Mouse (Mus musculus) CH12F3 (cell line): Measurements from ENCODE around the gene Eif4a2.

Source experiments
- in situ Hi-C: fragments of 300-500 bp; cut with MboI; formaldehyde crosslinking; loops from 2 replicates; pipeline ENCODE4 v1.14.3; 2020; ENCODE audit warnings: low sequenced_read_pairs

Gene Eif4a2

DNA sequence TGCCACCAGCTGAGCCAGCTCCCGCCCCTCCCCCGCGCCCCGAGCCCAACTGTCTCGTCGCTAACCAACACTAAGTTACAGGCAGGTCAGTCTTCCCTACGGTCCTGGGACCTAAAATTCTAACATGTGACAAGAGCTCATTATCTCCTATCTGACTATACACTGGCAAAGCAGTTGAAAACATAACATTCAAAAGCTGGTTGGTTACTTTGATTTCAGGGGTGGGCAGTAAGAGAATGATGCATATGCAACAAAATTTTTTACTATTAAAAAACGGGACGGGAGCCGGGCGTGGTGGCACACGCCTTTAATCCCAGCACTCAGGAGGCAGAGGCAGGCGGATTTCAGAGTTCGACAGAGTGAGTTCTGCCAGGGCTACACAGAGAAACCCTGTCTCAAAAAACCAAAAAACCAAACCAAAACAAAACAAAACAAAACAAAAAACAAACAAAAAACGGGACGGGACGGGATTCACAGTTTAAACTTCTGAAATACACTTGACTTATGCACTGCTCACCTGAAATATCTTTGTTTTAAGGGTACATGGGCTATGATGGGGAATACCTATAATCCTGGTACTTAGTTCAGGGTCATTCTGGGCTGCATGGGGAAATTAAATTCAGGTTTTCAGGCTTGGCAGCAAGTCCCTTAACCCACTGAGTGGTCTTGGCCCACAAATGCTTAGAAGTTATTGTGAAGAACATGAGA lies 4.1 kb upstream of the Eif4a2 start:
- in situ Hi-C loops: no loop called here

DNA sequence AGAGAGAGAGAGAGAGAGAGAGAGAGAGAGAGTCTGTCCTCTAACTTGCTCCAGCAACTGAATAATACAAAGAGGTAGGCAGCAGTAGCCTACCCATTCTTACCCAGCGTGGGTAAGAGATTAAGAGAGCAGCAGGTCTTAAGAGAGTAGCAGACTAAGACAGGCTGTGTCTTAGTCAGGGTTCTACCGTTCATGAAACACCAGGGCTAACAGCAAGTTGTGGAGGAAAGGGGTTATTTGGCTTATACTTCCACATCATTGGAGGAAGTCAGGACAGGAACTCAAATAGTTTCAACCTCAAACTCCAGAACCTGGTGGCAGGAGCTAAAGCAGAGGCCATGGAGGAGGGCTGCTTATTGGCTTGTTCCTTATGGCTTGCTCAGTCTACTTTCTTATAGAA lies 3.4 kb upstream of the Eif4a2 start:
- in situ Hi-C loops: no loop called here

- in situ Hi-C loops: no loop called here
Observed at GRCm38 (mm10) chr16:23106121-23106520, 1.1 kb upstream of the Eif4a2 start.

- in situ Hi-C loops: no loop called here
Observed at GRCm38 (mm10) chr16:23107946-23108759, 909 bp downstream of the Eif4a2 start.

- in situ Hi-C loops: no loop called here
Observed at GRCm38 (mm10) chr16:23108943-23109342, 1.7 kb downstream of the Eif4a2 start.

DNA sequence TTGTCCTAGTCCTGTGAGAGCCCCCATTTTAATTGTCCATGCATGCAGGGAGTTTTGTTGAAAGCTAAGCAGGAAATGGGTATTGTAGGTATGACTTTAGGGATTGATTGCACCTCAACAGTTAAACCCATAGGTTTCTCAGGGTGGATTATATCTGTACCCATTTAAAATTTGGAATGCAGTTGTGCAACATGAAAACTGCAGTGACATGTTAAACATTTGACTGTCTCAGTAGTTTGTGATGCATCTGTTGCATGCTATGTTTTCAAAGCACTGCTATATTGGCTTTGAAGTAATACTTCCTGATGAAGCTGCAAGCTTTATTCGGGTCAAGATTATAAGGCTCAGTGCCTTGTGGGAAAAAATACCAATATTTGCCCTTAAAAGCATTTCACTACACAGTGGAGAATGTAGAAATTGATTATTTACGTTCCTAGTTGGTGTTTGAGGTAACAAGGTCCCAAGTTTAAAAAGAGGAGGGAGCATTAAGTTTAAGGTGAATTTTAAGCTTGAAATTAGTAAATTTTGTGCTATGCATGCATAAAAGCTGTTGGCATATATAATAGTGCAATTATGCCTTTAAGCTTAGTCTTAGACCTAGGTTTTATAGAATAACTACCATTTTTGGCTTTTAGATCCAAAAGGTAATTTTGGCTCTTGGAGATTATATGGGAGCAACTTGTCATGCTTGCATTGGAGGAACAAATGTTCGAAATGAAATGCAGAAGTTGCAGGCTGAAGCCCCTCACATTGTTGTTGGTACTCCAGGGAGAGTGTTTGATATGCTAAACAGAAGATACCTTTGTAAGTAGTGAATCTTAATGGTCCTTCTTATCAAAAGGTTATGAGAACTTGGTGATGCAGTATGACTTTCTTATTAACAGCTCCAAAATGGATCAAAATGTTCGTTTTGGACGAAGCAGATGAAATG lies 2.4 kb downstream of the Eif4a2 start:
- in situ Hi-C loops: no loop called here

- in situ Hi-C loops: no loop called here
Observed at GRCm38 (mm10) chr16:23112348-23112747, 5.1 kb downstream of the Eif4a2 start.

DNA sequence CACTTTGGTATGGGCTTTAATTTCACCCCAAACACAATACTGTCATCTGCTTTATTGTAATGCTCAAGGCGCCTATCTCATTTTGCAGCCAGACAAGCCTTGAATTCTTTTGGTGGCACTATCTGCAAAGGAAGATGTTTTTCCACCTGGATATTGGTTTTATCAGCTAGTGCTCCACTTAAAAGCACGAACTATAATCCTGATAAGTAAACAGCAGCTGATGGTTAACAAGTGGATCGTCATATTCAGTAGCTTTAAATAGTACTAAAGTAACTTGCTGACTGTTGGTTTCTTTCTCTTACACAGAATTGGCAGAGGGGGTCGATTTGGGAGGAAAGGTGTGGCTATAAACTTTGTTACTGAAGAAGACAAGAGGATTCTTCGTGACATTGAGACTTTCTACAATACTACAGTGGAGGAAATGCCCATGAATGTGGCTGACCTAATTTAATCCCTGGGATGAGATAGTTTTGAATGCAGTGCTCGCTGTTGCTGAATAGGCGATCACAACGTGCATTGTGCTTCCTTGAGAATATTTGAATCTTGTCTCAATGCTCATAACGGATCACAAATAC lies 5.7 kb downstream of the Eif4a2 start:
- in situ Hi-C loops: no loop called here

GRCm38 (mm10) chr16:23113903-23114302 lies 6.7 kb downstream of the Eif4a2 start:
- in situ Hi-C loops: no loop called here

- in situ Hi-C loops: no loop called here
Observed at GRCm38 (mm10) chr16:23114339-23115171, 7.3 kb downstream of the Eif4a2 start.

DNA sequence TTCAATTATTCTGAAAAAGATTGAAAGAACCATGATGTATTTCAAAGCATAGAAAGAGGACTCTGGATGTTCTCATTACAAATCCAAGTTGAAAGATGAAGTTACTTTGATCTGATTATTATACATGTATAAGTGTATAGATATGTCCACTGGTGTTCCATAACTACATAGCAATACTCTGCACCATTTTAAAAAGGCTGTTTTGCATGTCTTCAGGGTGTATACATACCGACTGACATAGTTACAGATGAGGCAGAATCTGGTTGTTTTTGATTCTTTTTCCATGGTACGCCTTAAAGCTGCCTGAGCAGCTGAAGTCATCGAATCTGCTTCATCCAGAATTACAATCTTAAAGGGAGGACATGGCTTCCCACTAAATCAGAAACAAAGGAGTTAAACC lies 8.2 kb downstream of the Eif4a2 start:
- in situ Hi-C loops: no loop called here

- in situ Hi-C loops: no loop called here
Observed at GRCm38 (mm10) chr16:23117173-23117572, 9.9 kb downstream of the Eif4a2 start.

DNA sequence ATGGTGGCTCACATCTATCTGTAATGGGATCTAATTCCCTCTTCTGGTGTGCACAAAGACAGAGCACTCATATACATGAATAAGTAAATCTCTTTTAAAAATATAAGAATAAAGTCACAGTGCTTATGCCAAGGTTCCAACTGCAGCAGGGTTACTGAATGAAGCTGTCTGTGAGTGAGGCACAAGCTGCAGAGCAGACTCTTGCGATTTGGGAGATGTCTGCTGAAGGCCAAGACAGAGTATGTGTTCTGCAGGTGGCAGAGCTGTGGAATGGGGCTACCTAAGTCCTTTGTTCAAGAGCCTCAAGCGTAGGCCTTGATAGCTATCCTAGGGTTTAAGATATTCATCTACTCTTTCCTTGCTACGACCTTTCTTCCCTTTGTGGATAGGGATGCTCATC lies 15.2 kb downstream of the Eif4a2 start:
- in situ Hi-C loops: no loop called here

- in situ Hi-C loops: no loop called here
Observed at GRCm38 (mm10) chr16:23123104-23123503, 15.9 kb downstream of the Eif4a2 start.

DNA sequence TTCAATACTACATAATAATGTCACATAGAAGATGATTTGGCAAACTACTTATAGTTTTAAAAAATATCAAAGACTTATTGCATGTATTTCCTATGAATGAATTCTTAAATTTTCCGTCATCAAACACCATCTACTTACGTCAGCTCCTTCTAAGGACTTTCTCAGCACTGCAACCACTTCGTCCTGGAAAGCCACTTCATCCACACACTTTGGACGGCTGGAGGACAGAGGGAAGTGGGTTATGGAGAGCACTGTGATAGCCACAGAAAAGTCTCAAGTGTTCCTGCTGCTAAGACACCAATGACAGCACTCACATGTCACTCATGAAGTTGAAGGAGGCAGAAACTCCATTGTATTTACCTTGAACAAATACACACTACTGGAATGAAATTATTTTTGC lies 17.2 kb downstream of the Eif4a2 start:
- in situ Hi-C loops: no loop called here

- in situ Hi-C loops: loop anchor here (25.0 kb wide), 1 partner anchor 285 kb away; no protein-coding TSS in a partner anchor
Observed at GRCm38 (mm10) chr16:23127311-23127672, 20.0 kb downstream of the Eif4a2 start.

DNA sequence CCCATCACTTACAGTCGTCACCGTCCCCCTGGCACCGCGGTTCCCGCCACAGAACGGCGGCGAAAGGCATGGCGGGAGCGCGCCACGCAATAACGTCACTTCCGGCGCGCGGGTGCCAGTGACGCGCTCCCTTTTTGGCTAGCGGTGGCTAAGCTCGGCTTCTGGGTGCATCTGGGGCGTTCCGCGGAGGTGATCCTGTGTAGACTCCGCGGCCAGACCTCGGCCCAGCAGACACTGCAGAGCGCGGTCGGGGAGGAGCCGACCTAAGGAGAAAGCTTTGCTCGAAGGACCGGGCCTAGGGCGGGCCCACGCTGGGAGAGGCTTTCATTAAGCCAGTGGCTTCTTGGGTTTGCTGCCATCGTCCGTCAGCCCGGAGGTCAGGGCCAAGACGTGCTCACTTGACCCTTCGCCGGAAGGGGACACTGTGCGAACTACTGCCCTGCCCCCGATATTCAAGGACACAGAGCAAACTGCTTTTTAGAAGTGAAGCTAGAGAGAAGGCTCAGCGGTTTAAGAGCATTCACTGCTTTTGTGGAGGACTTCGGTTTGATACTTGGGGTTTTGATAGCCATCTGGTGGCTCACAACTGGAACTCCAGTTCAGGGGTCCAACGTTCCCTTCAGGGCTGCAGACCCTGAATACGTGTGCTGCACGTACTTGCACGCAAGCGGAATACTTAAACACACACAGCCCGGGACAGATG lies 20.6 kb downstream of the Eif4a2 start, which contains the start of gene Rfc4:
Gene Rfc4 (minus strand): TSS at position 65 of the 703 bp plus-strand sequence.
- in situ Hi-C loops: loop anchor here (25.0 kb wide), 1 partner anchor 284 kb away; no protein-coding TSS in a partner anchor

DNA sequence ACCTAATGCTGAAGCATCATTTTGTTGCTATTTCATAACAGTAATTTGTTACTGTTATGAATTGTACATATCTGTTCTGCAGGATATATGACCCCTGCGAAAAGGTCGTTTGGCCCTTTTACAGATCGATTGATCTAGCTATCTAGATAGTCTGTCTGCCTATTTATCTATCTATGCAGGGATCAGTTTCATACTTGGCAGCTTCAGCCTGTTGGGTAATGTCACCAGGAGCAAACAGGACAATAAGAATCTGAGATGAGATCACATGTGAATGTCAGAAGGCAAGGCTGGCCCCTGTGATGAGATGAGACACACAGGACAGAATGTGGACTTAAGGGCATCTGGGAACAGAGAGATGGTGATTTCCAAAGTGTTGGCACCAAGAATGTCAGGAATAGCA lies 23.1 kb downstream of the Eif4a2 start:
- in situ Hi-C loops: loop anchor here (25.0 kb wide), 1 partner anchor 282 kb away; no protein-coding TSS in a partner anchor

GRCm38 (mm10) chr16:23132336-23132735 lies 25.1 kb downstream of the Eif4a2 start:
- in situ Hi-C loops: loop anchor here (25.0 kb wide), 1 partner anchor 280 kb away; no protein-coding TSS in a partner anchor
